Mouse (Mus musculus) stomach, embryonic 16.5 days (tissue): ENCODE results near the gene Eif3a. TPM values are rescaled to one million over a fixed set of nuclear protein-coding genes. Genes with fewer than 3 reads are reported as not detected.

ENCODE experiments used
- ATAC-seq: fragments of 200-750 bp; cut with Nextera tagmentation; 2 replicates; pipeline ENCODE4 v1.8.0; 2017; ENCODE audit warnings: moderate number of reproducible peaks, moderate TSS enrichment; ENCODE audit not compliant: insufficient read depth, low FRiP score
- H3K27ac ChIP-seq: fragments of 300-500 bp; sonication (generic); 2 replicates; pipeline ENCODE4 v1.5.1; 2014; ENCODE audit warnings: low read length
- H3K27me3 ChIP-seq: fragments of 300-500 bp; sonication (generic); 2 replicates; pipeline ENCODE4 v1.6.1; 2014; ENCODE audit warnings: low read length, control low read depth, mixed read lengths; ENCODE audit not compliant: control insufficient read depth, insufficient read depth
- H3K36me3 ChIP-seq: fragments of 300-500 bp; sonication (generic); 2 replicates; pipeline ENCODE4 v1.6.1; 2014; ENCODE audit warnings: low read length; ENCODE audit not compliant: control insufficient read depth, insufficient read depth
- H3K4me1 ChIP-seq: fragments of 300-500 bp; sonication (generic); 2 replicates; pipeline ENCODE4 v1.6.1; 2014; ENCODE audit warnings: low read length, control low read depth, mixed read lengths; ENCODE audit not compliant: control insufficient read depth, insufficient read depth
- H3K4me2 ChIP-seq: fragments of 300-500 bp; sonication (generic); 2 replicates; pipeline ENCODE4 v1.6.1; 2014; ENCODE audit warnings: low read depth, low read length, mixed read lengths
- H3K4me3 ChIP-seq: fragments of 300-500 bp; sonication (generic); replicated peaks from 2 replicates; pipeline ENCODE4 v1.5.1; 2014; ENCODE audit warnings: mild to moderate bottlenecking, low read length
- H3K9ac ChIP-seq: fragments of 300-500 bp; sonication (generic); 2 replicates; pipeline ENCODE4 v1.6.1; 2014; ENCODE audit warnings: low read length
- H3K9me3 ChIP-seq: fragments of 300-500 bp; sonication (generic); replicated peaks from 2 replicates; pipeline ENCODE4 v1.6.1; 2016; ENCODE audit warnings: low read length, control low read depth; ENCODE audit not compliant: control insufficient read depth
- WGBS: fragments of 180-500 bp; shearing (Covaris S2); extraction: QIAGEN DNeasy Blood & Tissue Kit; methylation state at CpG from one replicate; pipeline ENCODE4 v1.1.7; 2014; 5-methylcytosine and 5-hydroxymethylcytosine counted together
- polyA plus RNA-seq: library from polyadenylated mRNA; unstranded; fragments of >200 nt; fragmentation: Nextera tagmentation; extraction: Ambion mirVana; gene quantifications from 2 replicates; pipeline ENCODE4 v1.2.1, GENCODE M21; 2015

The Eif3a gene
- 128 and 129 TPM in 2 replicates for polyA plus RNA-seq

- WGBS, result under 1% methylated on average over 57 of the region's 57 CpGs
- peak; percentile 97 for ATAC-seq
Observed at GRCm38 (mm10) chr19:60790551-60791161, at the start of gene Eif3a. TSS of gene Eif3a (minus strand) at chr19:60790658.

GRCm38 (mm10) chr19:60837747-60838146 is 47.3 kb upstream of the Eif3a start:
- no peaks in the 10 kb centered on the region for H3K4me1 ChIP-seq
- H3K4me3 ChIP-seq, result no peak overlapping the region
- 50% methylated on average over 1 of the region's 1 CpGs for WGBS
- H3K27ac ChIP-seq, result no peak overlapping the region
- H3K9ac ChIP-seq, result no peak overlapping the region
- no peaks in the 10 kb centered on the region for H3K9me3 ChIP-seq
- no peaks in the 10 kb centered on the region for H3K27me3 ChIP-seq
- no peak; the same call in 1 of the 2 replicates for ATAC-seq
- no peak overlapping the region for H3K4me2 ChIP-seq
- H3K36me3 ChIP-seq, result peaks cover 15% of the 10 kb centered on the region

More at GRCm38 (mm10) chr19:60790551-60791161, at the start of gene Eif3a:
- peak within 1 kb of the TSS; percentile 92 for H3K4me2 ChIP-seq
- H3K9ac ChIP-seq, result peak within 1 kb of the TSS; percentile 99
- peak within 1 kb of the TSS; percentile 99 for H3K27ac ChIP-seq
- peak within 1 kb of the TSS; percentile 98 for H3K4me3 ChIP-seq
- peaks cover 14% of the 10 kb centered on the region; the same call in 1 of the 2 replicates for H3K4me1 ChIP-seq
- no peaks in the 10 kb centered on the region for H3K9me3 ChIP-seq
- no peaks in the 10 kb centered on the region for H3K27me3 ChIP-seq
- no peaks in the 10 kb centered on the region for H3K36me3 ChIP-seq

GRCm38 (mm10) chr19:60818677-60819076 is 28.2 kb upstream of the Eif3a start:
- no peak overlapping the region for H3K4me3 ChIP-seq
- peaks cover 6% of the 10 kb centered on the region; the same call in 1 of the 2 replicates for H3K36me3 ChIP-seq
- no peaks in the 10 kb centered on the region for H3K9me3 ChIP-seq
- no peaks in the 10 kb centered on the region for H3K4me1 ChIP-seq
- H3K27ac ChIP-seq, result no peak overlapping the region
- H3K9ac ChIP-seq, result no peak overlapping the region
- no peak overlapping the region for H3K4me2 ChIP-seq
- ATAC-seq, result no peak
- H3K27me3 ChIP-seq, result no peaks in the 10 kb centered on the region
- 76% methylated on average over 6 of the region's 6 CpGs for whole genome bisulfite sequencing

GRCm38 (mm10) chr19:60813133-60813532 is 22.7 kb upstream of the Eif3a start:
- no peaks in the 10 kb centered on the region for H3K27me3 ChIP-seq
- no peaks in the 10 kb centered on the region for H3K36me3 ChIP-seq
- 93% methylated on average over 6 of the region's 6 CpGs for WGBS
- no peaks in the 10 kb centered on the region for H3K9me3 ChIP-seq
- no peak for ATAC-seq
- H3K4me1 ChIP-seq, result peaks cover 9% of the 10 kb centered on the region
- H3K4me3 ChIP-seq, result no peak overlapping the region
- no peak overlapping the region for H3K27ac ChIP-seq
- H3K9ac ChIP-seq, result no peak overlapping the region
- no peak overlapping the region for H3K4me2 ChIP-seq

- ATAC-seq, result no peak
- Histone ChIP-seq H3K27me3 (no peaks in the 10 kb centered on the region), H3K4me3 (peak overlapping the region; percentile 75), H3K4me2 (peak overlapping the region; percentile 73), H3K9ac (peak overlapping the region; percentile 86), H3K36me3 (no peaks in the 10 kb centered on the region), H3K4me1 (peaks cover 9% of the 10 kb centered on the region), H3K9me3 (no peaks in the 10 kb centered on the region), H3K27ac (no peak overlapping the region)
- 18% methylated on average over 10 of the region's 10 CpGs for WGBS
Observed at GRCm38 (mm10) chr19:60812036-60812389, 21.6 kb upstream of the Eif3a start.

GRCm38 (mm10) chr19:60811098-60812035 is 20.9 kb upstream of the Eif3a start, which contains the start of gene Fam45a:
TSS of gene Fam45a (plus strand) at chr19:60811585.
- peak within 1 kb of the TSS; percentile 48 for H3K27ac ChIP-seq
- H3K27me3 ChIP-seq, result no peaks in the 10 kb centered on the region
- H3K4me2 ChIP-seq, result peak within 1 kb of the TSS; percentile 73
- peaks cover 9% of the 10 kb centered on the region for H3K4me1 ChIP-seq
- 2% methylated on average over 40 of the region's 45 CpGs for WGBS
- no peaks in the 10 kb centered on the region for H3K36me3 ChIP-seq
- peak; percentile 100 for ATAC-seq
- H3K9me3 ChIP-seq, result no peaks in the 10 kb centered on the region
- peak within 1 kb of the TSS; percentile 75 for H3K4me3 ChIP-seq
- peak within 1 kb of the TSS; percentile 86 for H3K9ac ChIP-seq

GRCm38 (mm10) chr19:60809927-60810326 is 19.5 kb upstream of the Eif3a start:
- Histone ChIP-seq H3K9ac (no peak overlapping the region), H3K4me2 (no peak overlapping the region), H3K27me3 (no peaks in the 10 kb centered on the region), H3K9me3 (no peaks in the 10 kb centered on the region), H3K36me3 (no peaks in the 10 kb centered on the region), H3K27ac (no peak overlapping the region; the same call in 1 of the 2 replicates), H3K4me1 (peaks cover 9% of the 10 kb centered on the region), H3K4me3 (no peak overlapping the region)
- WGBS, result 91% methylated on average over 2 of the region's 2 CpGs
- no peak for ATAC-seq

GRCm38 (mm10) chr19:60804903-60805302 is 14.4 kb upstream of the Eif3a start:
- Histone ChIP-seq H3K9me3 (no peaks in the 10 kb centered on the region), H3K4me2 (no peak overlapping the region), H3K4me1 (no peaks in the 10 kb centered on the region), H3K9ac (no peak overlapping the region), H3K27ac (no peak overlapping the region), H3K36me3 (no peaks in the 10 kb centered on the region), H3K4me3 (no peak overlapping the region), H3K27me3 (no peaks in the 10 kb centered on the region)
- 53% methylated on average over 2 of the region's 2 CpGs for WGBS
- no peak for ATAC-seq
